Mouse (Mus musculus) hindbrain, embryonic 11.5 days (tissue): ENCODE results near the gene Cldn7. TPM values are rescaled to one million over a fixed set of nuclear protein-coding genes. Genes with fewer than 3 reads are reported as not detected.

ENCODE experiments used
- ATAC-seq: fragments of 200-750 bp; cut with Nextera tagmentation; 2 replicates; pipeline ENCODE4 v1.8.0; 2017; ENCODE audit warnings: mild to moderate bottlenecking, moderate TSS enrichment, moderate library complexity; ENCODE audit not compliant: low FRiP score
- DNase-seq: peaks from one replicate; pipeline ENCODE4 v3.0.0-alpha.2; 2015; ENCODE audit warnings: low spot score
- H3K27ac ChIP-seq: fragments of 300-500 bp; sonication (generic); 2 replicates; pipeline ENCODE4 v1.5.1; 2014; ENCODE audit warnings: mild to moderate bottlenecking, low read depth, low read length
- H3K27me3 ChIP-seq: fragments of 300-500 bp; sonication (generic); 2 replicates; pipeline ENCODE4 v1.6.1; 2014; ENCODE audit warnings: mild to moderate bottlenecking, low read length, moderate library complexity, mixed read lengths; ENCODE audit not compliant: control insufficient read depth, insufficient read depth
- H3K36me3 ChIP-seq: fragments of 300-500 bp; sonication (generic); 2 replicates; pipeline ENCODE4 v1.6.1; 2014; ENCODE audit warnings: mild to moderate bottlenecking, low read length, moderate library complexity, mixed read lengths; ENCODE audit not compliant: control insufficient read depth, insufficient read depth
- H3K4me1 ChIP-seq: fragments of 300-500 bp; sonication (generic); replicated peaks from 2 replicates; pipeline ENCODE4 v1.6.1; 2014; ENCODE audit warnings: low read length, mixed read lengths; ENCODE audit not compliant: control insufficient read depth, insufficient read depth
- H3K4me2 ChIP-seq: fragments of 300-500 bp; sonication (generic); replicated peaks from 2 replicates; pipeline ENCODE4 v1.6.1; 2014; ENCODE audit warnings: mild to moderate bottlenecking, low read depth, low read length
- H3K4me3 ChIP-seq: fragments of 300-500 bp; sonication (generic); 2 replicates; pipeline ENCODE4 v1.5.1; 2014; ENCODE audit warnings: low read depth, low read length
- H3K9ac ChIP-seq: fragments of 300-500 bp; sonication (generic); 2 replicates; pipeline ENCODE4 v1.6.1; 2014; ENCODE audit warnings: low read depth, low read length
- H3K9me3 ChIP-seq: fragments of 300-500 bp; sonication (generic); 2 replicates; pipeline ENCODE4 v1.6.1; 2016; ENCODE audit warnings: low read length; ENCODE audit not compliant: control insufficient read depth
- WGBS: fragments of 180-500 bp; shearing (Covaris S2); extraction: QIAGEN DNeasy Blood & Tissue Kit; methylation state at CpG from one replicate; pipeline ENCODE4 v1.1.7; 2014; 5-methylcytosine and 5-hydroxymethylcytosine counted together
- polyA plus RNA-seq: library from polyadenylated mRNA; unstranded; fragments of >200 nt; fragmentation: Nextera tagmentation; extraction: Ambion mirVana; gene quantifications from 2 replicates; pipeline ENCODE4 v1.2.1, GENCODE M21; 2014

Gene Cldn7
- polyA plus RNA-seq, 1 experiment from 2014 or later, result 8.2 TPM

DNA sequence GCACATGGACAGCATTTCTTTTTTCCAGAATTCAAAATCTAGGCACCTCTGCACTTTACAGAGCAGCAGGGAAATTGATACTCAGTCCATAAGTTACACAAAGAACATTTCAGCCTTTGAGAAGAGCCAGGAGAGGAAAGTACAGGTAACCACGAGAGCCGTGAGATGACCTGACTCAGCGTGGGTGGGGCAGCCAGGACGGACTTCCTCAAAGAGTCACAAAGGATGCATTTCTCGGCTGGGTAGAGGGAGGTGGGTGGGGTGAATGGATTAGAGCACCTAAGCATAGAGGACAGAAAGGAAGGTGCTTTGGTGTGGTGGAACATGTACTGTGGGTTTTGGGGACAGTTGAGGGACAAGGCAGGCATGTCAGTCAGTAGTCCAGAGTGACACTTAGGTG, 2.7 kb upstream of the Cldn7 start:
- ATAC-seq, result no peak
- 55% methylated on average over 5 of the region's 5 CpGs for WGBS

DNA sequence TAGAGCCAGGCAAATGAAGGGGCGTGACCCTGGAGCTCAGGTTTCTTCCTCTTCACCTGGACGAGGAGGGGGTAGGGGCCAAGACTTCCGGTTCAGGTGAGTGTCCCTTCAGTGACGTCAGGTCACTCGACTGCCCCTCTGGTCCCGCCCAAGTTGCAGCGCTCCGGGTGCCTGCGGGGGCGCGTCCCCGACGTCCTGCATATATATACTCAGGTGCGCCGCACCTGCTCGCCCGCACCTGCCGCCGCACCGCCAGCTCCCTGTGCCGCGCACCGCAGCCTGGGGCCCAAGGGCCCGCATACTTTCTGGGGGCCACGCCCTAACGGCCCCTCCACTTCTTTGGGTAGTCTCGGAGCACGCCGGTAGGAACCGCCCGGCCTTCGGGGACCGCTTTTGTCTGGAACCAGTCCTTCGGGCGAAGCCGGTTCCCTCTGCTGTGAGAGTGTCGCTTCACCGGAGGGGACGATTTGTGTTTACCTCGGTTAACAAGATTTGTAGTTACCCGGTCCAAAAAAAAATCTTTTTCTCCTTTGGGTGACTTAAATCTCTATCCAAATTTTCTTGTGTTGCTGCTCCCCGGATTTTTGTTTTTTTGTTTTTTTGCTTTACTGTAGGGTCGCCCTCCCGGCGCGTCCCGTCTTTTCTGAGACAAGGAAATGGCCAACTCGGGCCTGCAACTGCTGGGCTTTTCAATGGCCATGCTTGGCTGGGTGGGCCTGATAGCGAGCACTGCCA, 859 bp downstream of the Cldn7 start:
- Histone ChIP-seq H3K9ac (no peak overlapping the region; the same call in 1 of the 2 replicates), H3K4me3 (peak overlapping the region; percentile 20), H3K9me3 (no peaks in the 10 kb centered on the region), H3K4me2 (no peak overlapping the region), H3K27ac (no peak overlapping the region), H3K4me1 (peaks cover 2% of the 10 kb centered on the region; the same call in 1 of the 2 replicates), H3K27me3 (peaks cover 57% of the 10 kb centered on the region), H3K36me3 (0 out of 2 replicates have a peak, but pooled peaks cover 1% of the 10 kb centered on the region)
- 3% methylated on average over 49 of the region's 49 CpGs for WGBS
- ATAC-seq (no peak), DNase-seq (peak; percentile 44)

More for the DNA sequence above, 2.7 kb upstream of the Cldn7 start:
- DNase-seq, result no peak
- peaks cover 46% of the 10 kb centered on the region for H3K27me3 ChIP-seq
- H3K4me2 ChIP-seq, result no peak overlapping the region
- no peak overlapping the region for H3K27ac ChIP-seq
- H3K4me3 ChIP-seq, result no peak overlapping the region
- H3K36me3 ChIP-seq, result no peaks in the 10 kb centered on the region
- H3K9ac ChIP-seq, result no peak overlapping the region
- peaks cover 2% of the 10 kb centered on the region; the same call in 1 of the 2 replicates for H3K4me1 ChIP-seq
- no peaks in the 10 kb centered on the region for H3K9me3 ChIP-seq

DNA sequence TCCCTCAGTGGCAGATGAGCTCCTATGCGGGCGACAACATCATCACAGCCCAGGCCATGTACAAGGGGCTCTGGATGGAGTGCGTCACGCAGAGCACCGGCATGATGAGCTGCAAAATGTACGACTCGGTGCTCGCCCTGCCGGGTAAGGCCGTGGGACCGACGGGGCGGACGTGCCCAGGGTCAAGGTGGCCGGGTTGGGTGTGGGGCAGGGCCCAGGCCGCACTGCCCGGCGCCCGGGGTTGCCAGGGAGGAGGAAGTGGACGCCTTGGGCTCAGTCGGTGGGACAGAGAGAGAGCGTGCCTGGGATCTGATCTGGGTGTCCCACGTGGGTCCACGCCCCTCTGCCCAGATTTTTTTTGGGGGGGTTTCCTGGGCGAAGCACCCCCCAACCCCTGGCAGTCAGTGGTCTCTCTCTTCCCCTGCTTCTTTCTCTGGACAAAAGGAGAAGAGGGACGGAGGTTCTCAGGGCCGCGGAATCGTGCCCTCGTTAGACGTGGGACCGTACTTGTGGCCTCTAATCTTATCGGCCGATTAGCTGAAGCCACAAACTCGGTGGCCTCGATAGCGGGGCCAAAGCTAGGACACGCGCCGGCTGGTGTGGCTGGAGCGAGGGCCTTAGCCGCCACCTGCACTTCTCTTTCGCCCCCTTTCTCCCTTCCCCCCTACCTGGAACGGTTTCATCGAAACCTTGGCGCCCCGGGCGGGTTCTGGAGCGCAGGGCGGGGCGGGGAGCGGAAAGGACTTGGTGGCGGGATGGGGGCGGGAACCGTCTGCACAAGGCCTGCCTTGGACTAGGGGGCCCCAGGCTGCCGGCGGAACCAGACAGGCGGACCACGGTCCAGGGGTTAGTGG, 1.7 kb downstream of the Cldn7 start:
- WGBS, result 1% methylated on average over 59 of the region's 59 CpGs

DNA sequence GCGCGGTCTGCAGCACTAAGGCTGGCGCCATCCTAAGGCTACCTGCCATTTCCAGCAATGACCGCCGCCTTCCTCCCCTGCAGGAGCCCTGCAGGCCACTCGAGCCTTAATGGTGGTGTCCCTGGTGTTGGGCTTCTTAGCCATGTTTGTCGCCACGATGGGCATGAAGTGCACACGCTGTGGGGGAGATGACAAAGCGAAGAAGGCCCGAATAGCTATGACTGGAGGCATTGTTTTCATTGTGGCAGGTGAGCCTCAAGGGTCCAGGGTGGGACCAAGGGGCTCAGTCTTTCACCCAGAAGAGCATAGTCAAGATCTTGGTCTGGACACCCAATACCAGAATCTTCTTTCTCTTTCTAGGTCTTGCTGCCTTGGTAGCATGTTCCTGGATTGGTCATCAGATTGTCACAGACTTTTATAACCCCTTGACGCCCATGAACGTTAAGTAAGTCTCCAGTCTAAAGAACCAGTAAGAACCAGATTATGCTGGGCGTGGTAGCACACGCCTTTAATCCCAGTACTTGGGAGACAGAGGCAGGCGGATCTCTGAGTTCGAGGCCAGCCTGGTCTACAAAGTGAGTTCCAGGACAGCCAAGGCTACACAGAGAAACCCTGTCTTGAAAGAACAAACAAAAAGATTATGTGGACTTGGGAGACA, 2.4 kb downstream of the Cldn7 start:
- peaks cover 54% of the 10 kb centered on the region for H3K27me3 ChIP-seq
- peaks cover 2% of the 10 kb centered on the region; the same call in 1 of the 2 replicates for H3K4me1 ChIP-seq
- no peaks in the 10 kb centered on the region for H3K9me3 ChIP-seq
- WGBS, result 41% methylated on average over 17 of the region's 17 CpGs
- ATAC-seq, result no peak
- H3K4me3 ChIP-seq, result peak overlapping the region; percentile 20
- H3K27ac ChIP-seq, result no peak overlapping the region
- H3K36me3 ChIP-seq, result 0 out of 2 replicates have a peak, but pooled peaks cover 3% of the 10 kb centered on the region
- no peak overlapping the region for H3K9ac ChIP-seq
- DNase-seq, result no peak
- peak overlapping the region; percentile 26 for H3K4me2 ChIP-seq

More for the DNA sequence above, 1.7 kb downstream of the Cldn7 start:
- peak overlapping the region; percentile 3; the same call in 1 of the 2 replicates for H3K9ac ChIP-seq
- H3K36me3 ChIP-seq, result 0 out of 2 replicates have a peak, but pooled peaks cover 3% of the 10 kb centered on the region
- no peaks in the 10 kb centered on the region for H3K9me3 ChIP-seq
- no peak overlapping the region for H3K27ac ChIP-seq
- peaks cover 57% of the 10 kb centered on the region for H3K27me3 ChIP-seq
- ATAC-seq (no peak), DNase-seq (peak; percentile 54)
- H3K4me1 ChIP-seq, result peaks cover 2% of the 10 kb centered on the region; the same call in 1 of the 2 replicates
- H3K4me3 ChIP-seq, result peak overlapping the region; percentile 20
- peak overlapping the region; percentile 26 for H3K4me2 ChIP-seq

DNA sequence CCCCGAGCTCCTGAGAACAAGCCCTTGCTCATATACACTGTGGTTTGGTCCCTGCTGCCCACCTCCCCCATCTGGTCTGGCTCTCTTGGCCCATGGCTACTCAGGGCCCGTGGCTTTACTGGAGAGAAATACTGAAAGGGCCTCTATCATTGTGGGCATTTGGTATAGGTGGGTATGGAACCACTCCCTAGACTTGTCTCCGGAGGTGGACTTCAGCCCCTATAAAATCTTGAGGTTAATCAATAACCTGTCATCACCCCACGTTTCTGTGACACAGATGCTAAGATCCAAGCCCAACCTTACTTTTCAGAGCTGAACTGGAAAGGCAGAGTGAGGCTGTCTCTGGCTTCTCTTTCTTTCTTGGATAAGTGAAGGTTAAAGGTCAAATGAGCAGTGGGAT, 4.2 kb downstream of the Cldn7 start:
- no peak overlapping the region for H3K4me3 ChIP-seq
- no peak overlapping the region for H3K27ac ChIP-seq
- H3K27me3 ChIP-seq, result peaks cover 40% of the 10 kb centered on the region
- no peak for ATAC-seq
- no peak for DNase-seq
- 0 out of 2 replicates have a peak, but pooled peaks cover 3% of the 10 kb centered on the region for H3K36me3 ChIP-seq
- no peaks in the 10 kb centered on the region for H3K9me3 ChIP-seq
- 88% methylated on average over 4 of the region's 4 CpGs for WGBS
- H3K9ac ChIP-seq, result no peak overlapping the region
- no peak overlapping the region for H3K4me2 ChIP-seq
- peaks cover 2% of the 10 kb centered on the region; the same call in 1 of the 2 replicates for H3K4me1 ChIP-seq

DNA sequence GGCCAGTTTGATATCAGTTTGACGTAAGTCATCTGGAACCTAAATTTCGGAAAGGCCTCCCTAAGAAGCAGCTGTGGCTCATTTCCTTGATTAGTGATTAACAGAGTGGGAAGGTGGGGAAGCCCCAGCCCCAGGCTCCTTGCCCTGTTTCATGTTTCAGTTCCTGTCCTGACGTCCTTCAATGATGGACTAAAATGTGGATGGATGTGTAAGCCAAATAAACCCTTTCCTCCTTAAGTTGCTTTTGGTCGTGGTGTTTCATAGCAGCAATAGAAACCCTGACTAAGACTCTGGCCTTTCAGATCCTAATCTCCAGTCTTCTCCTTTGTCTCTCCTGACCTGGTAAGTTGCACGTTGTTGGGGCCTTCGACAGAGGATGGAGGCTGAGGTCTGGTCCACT, 5.6 kb downstream of the Cldn7 start:
- H3K4me1 ChIP-seq, result peaks cover 2% of the 10 kb centered on the region; the same call in 1 of the 2 replicates
- peaks cover 26% of the 10 kb centered on the region for H3K27me3 ChIP-seq
- H3K27ac ChIP-seq, result no peak overlapping the region
- 85% methylated on average over 6 of the region's 6 CpGs for WGBS
- H3K9ac ChIP-seq, result no peak overlapping the region
- H3K36me3 ChIP-seq, result peaks cover 3% of the 10 kb centered on the region; the same call in 1 of the 2 replicates
- no peak overlapping the region for H3K4me3 ChIP-seq
- H3K9me3 ChIP-seq, result no peaks in the 10 kb centered on the region
- ATAC-seq (no peak), DNase-seq (no peak)
- no peak overlapping the region for H3K4me2 ChIP-seq

DNA sequence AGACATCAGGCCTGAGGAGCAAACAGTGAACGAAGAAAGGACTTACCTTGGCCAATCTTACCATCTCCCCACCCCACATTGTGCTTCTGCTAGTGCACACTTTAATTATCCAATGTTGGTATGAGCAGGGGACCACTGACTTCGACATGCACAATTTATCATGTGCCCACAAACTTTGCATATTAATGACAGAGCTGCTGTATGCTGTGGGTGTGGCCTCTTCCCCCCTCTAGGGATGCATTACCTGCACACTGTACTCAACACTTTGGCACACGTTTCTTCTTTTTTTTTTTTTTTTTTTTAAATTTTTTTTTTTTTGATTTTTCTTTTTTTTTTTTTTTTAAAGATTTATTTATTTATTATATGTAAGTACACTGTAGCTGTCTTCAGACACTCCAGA, 6.2 kb downstream of the Cldn7 start:
- Histone ChIP-seq H3K4me2 (no peak overlapping the region), H3K4me1 (0 out of 2 replicates have a peak, but pooled peaks cover 2% of the 10 kb centered on the region), H3K36me3 (peaks cover 3% of the 10 kb centered on the region; the same call in 1 of the 2 replicates), H3K27ac (no peak overlapping the region), H3K9ac (no peak overlapping the region), H3K4me3 (no peak overlapping the region), H3K9me3 (no peaks in the 10 kb centered on the region), H3K27me3 (peaks cover 21% of the 10 kb centered on the region)
- 86% methylated on average over 3 of the region's 3 CpGs for WGBS
- ATAC-seq (no peak), DNase-seq (no peak)

DNA sequence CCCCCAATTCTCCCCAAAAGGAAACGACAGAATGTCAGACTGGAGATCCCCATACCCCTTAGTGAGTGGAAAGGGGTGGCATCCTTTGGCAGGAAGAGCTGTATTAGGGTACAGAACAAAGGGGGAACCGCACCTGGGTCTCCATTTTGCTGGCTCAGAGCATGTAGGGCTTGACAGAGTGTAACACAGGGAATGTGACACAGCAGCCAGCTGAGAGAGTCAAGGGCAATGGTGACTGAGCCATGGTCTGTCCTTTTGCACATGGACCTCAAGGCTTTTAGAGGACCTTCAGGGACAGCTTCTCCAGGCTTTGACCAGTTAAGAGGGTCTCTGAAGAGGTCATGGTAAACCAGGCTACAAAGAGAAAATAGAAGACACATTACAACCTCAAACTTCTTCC, 10.3 kb downstream of the Cldn7 start:
- no peaks in the 10 kb centered on the region for H3K9me3 ChIP-seq
- H3K4me2 ChIP-seq, result no peak overlapping the region
- H3K9ac ChIP-seq, result no peak overlapping the region
- no peaks in the 10 kb centered on the region for H3K4me1 ChIP-seq
- no peak overlapping the region for H3K27ac ChIP-seq
- WGBS, result 94% methylated on average over 2 of the region's 2 CpGs
- DNase-seq (no peak), ATAC-seq (no peak)
- no peaks in the 10 kb centered on the region for H3K27me3 ChIP-seq
- H3K4me3 ChIP-seq, result no peak overlapping the region
- H3K36me3 ChIP-seq, result peaks cover 3% of the 10 kb centered on the region; the same call in 1 of the 2 replicates
